Mouse (Mus musculus) embryo, embryonic 11.5 days (tissue): ENCODE results near the gene Gm11168.
"Not testable (repeated sequence)": the region's sequence is repeated elsewhere in the genome, so short reads cannot be mapped to it uniquely, and the experiment has no call there.

Source experiments
- DNase-seq: peaks from one replicate; pipeline ENCODE4 v3.0.0-alpha.2; 2012; ENCODE audit warnings: low read depth, low spot score

Gene Gm11168

GRCm38 (mm10) chr9:3002794-3003396 is at the start of gene Gm11168:
TSS of gene Gm11168 (plus strand) at chr9:3003346.
- DNase-seq: not testable (repeated sequence)

GRCm38 (mm10) chr9:3000445-3000972 is 2.6 kb upstream of the Gm11168 start, which contains the start of gene Gm10722:
TSS of gene Gm10722 (plus strand) at chr9:3000922.
- peak; percentile 27 for DNase-seq

GRCm38 (mm10) chr9:3001006-3001405 is 2.1 kb upstream of the Gm11168 start:
- DNase-seq: not testable (repeated sequence)

GRCm38 (mm10) chr9:3001948-3002659 is 1.0 kb upstream of the Gm11168 start:
- peak; percentile 9 for DNase-seq

- not testable (repeated sequence) for DNase-seq
Observed at GRCm38 (mm10) chr9:3006179-3006578, 3.0 kb downstream of the Gm11168 start.

GRCm38 (mm10) chr9:3006636-3007035 is 3.5 kb downstream of the Gm11168 start:
- DNase-seq: not testable (repeated sequence)

GRCm38 (mm10) chr9:3007272-3007671 is 4.1 kb downstream of the Gm11168 start:
- DNase-seq: peak; percentile 14

- not testable (repeated sequence) for DNase-seq
Observed at GRCm38 (mm10) chr9:3009331-3009730, 6.2 kb downstream of the Gm11168 start.

GRCm38 (mm10) chr9:3012054-3012621 is 9.0 kb downstream of the Gm11168 start:
- DNase-seq: not testable (repeated sequence)

- not testable (repeated sequence) for DNase-seq
Observed at GRCm38 (mm10) chr9:3012733-3013279, 9.7 kb downstream of the Gm11168 start, which contains the start of gene Gm10721. TSS of gene Gm10721 (plus strand) at chr9:3013140.

GRCm38 (mm10) chr9:3015354-3015753 is 12.2 kb downstream of the Gm11168 start, which contains the start of gene Gm10720:
TSS of gene Gm10720 (plus strand) at chr9:3015654.
- not testable (repeated sequence) for DNase-seq

GRCm38 (mm10) chr9:3015896-3016295 is 12.8 kb downstream of the Gm11168 start:
- not testable (repeated sequence) for DNase-seq

- DNase-seq: not testable (repeated sequence)
Observed at GRCm38 (mm10) chr9:3017108-3017507, 14.0 kb downstream of the Gm11168 start, which contains the start of gene Gm10719. TSS of gene Gm10719 (plus strand) at chr9:3017408.

- not testable (repeated sequence) for DNase-seq
Observed at GRCm38 (mm10) chr9:3018944-3019343, 15.8 kb downstream of the Gm11168 start.

- DNase-seq: not testable (repeated sequence)
Observed at GRCm38 (mm10) chr9:3019835-3020727, 16.9 kb downstream of the Gm11168 start.

- DNase-seq: peak; percentile 20
Observed at GRCm38 (mm10) chr9:3022316-3023008, 19.3 kb downstream of the Gm11168 start.

- not testable (repeated sequence) for DNase-seq
Observed at GRCm38 (mm10) chr9:3023312-3023984, 20.3 kb downstream of the Gm11168 start, which contains the start of gene Gm10718. TSS of gene Gm10718 (plus strand) at chr9:3023547.

- DNase-seq: not testable (repeated sequence)
Observed at GRCm38 (mm10) chr9:3023985-3024648, 21.0 kb downstream of the Gm11168 start.
